Mouse (Mus musculus) kidney, adult 11 months (tissue): ENCODE data around the gene Abi3.
A peak's percentile ranks its signal among the peaks of the same experiment; 100 is the strongest.

Experiments
- DNase-seq: peaks from one replicate; pipeline ENCODE4 v3.0.0; 2022

Abi3 gene

DNA sequence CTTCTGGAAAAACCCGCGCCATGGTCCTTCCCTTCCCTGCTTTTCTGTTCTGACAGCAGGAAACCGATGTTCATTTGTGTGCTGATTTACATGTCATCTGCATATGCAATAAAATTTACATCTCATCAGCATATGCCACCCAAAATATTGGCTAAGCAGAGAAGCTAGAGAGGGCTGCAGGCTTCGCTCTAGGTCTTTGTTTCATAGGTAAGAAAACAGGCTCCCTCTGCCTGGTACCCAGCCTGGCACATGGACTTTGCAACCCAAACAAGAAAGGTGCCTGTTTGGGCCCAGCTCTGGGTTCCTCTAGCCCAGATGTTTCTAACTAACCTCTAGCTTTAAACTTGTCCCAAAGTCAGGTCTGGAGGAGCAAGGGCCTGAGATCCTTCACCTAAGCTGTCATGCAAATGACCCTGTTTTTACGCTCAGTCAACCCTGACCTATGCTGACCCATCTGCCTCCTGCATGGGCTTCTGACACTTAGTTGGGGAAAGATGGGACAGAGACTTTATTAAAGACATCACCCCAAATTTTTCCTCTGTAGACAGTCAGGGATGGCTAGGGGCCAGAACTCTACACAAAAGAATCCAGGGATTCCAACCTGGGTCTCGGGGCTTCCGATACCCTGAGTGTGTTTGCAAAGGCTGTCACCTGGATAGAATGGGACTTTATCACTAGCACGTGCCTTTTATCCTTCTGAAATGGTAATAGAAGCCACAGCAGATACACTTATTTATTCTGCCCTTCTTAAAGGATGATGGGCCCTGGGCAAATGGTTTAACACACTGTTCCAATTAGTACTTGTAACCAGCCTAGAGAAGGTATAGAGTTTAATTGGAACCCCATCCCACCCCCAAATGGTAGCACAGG, 3.0 kb downstream of the Abi3 start:
- no peak for DNase-seq

DNA sequence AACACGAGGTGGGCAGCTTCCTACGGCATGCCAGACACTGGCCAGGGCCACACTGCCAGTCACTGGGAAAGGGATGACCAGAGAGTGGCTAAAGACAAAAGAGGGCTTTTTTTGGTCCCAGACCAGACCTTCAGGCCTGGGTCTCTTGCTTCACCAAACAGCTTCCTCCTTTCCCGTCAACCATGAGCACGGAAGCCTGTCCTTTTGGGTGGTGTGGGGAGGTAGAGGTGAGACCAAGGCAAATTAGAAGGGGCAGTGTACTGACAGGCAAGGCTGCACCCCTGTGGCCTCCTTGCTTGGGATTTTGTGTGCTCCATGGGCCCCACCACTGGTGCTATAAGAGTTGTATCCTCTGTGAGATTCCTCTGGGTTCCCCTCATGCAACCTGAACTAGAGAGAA, 3.7 kb downstream of the Abi3 start:
- no peak for DNase-seq

DNA sequence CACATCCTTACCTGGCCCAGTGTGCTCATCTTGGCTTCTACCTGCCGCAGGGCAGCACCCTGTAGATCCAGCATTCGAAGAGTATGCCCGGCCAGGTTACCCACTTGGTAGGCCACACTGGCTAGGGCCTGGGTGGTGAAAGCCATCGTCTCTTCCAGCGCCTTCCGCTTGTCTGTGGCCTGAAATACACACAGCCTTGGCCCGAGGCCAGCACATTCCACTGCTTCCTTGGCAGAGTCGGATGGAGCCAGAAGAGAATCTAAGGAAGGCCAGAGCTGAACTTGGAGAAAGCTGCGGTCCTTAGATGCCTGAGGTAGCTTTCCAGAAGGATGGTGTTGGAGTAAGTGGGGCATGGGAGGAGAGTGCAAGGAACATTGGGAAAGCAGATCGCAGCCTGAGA, 5.2 kb downstream of the Abi3 start, which contains the start of gene Gngt2:
TSS of gene Gngt2 (plus strand) at position 158 of the 400 bp plus-strand sequence.
- peak; percentile 87 for DNase-seq

DNA sequence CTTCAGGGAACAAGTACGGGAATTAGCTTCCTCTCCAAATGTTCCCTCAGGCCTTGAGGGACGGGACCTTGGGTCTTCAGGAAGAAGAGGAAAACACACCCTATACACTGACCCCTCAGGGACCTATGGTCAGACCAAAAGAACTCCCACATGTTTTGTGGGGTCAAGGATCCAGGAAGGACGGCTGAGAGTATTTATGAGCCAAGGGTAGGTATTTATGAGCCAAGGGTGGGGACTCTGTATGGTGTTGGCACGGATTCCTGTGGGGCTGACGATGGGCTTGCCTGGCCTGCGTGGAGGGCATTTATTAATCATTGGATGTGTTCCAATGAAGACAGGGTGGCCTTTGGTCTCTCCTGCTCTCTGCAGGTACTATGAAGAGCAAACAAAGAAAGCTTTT, 5.8 kb downstream of the Abi3 start:
- DNase-seq, result no peak

DNA sequence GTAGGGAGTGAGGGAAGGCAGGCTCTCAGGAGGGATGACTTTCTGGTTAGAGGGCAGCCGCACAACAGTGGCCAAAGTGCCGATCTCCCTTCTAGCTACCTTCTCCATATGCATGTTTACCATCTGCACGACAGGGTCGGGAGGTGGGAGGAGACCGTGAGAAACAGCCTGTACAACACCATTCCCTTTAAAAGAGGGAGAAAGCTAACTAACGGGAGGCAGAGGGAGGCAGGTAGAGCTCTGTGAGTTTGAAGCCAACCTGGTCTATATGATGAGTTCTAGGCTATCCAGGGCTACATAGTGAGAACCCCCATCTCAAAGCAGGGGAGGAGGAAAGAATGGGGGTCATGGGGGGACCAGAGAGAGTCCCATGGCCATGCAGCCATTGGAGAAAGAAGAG, 6.4 kb downstream of the Abi3 start:
- DNase-seq, result no peak

DNA sequence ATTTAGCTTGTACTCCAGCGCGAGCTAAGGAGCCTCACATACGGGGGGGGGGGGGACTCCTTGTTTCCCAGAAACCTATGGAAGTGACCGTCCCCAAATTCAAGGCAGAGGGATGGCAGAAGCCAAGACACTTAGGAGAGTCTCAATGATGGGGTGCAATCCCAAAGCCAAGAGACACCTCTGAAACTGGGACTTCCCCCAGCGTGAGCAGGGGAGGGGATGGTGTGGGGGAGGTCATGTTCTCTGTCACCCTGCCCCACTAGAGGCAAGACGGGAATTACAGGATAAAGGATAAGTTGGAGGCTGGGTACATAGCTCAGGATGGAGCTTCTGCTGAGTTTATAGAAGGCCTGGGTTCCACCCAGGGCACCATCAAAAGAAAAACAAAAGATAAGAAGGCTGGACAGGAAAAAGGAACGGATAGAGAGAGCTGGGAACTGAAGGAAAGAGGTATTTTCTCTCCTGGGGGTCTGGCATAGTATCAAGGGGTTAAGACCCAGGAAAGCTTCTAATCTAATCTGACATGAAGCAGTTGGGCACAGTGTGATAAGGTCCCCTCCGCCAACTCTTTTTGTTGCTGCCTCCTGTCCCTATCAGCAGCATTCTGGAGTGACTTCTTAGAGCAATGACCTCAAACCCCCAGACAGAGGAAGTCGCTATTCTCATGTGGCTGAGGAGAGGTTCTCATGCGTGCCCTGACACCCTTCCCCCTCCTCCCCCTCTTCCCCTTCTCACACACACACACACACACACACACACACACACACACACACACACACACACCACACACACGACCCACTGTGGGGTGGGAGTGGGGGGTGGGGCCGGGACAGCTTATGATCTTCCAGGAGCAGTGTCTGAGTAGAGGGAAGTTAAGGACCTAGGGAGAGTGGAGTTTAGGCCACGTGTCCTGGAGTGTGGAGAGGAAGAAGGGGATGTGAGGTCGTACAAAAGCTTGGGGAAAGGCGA, 7.2 kb downstream of the Abi3 start:
- no peak for DNase-seq

DNA sequence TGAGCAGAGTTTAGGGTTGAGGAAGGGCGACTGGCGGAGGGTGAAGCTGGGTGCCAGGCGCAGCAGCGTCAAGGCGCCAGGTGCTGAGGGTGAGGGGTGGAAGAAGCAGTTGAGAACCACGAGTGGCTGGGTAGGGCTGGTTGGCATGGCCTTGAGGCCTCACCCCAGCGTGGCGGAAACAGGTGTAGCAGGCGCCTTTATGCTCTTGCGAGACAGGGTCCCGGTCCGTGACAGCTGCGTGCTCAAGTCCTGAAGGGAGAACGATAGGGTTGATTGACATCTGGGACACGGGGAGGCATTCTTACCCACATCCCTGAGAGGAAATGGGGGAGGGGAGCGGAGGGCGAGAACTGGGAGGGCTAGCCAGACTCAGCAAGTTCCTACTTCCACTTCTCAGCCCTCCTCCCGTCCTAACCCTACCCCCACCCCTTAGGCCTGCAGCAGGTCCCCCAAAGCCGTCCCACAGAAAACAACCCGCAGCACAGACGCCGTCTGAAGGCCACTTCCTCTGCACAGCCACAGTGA, 8.1 kb downstream of the Abi3 start:
- peak; percentile 45 for DNase-seq

DNA sequence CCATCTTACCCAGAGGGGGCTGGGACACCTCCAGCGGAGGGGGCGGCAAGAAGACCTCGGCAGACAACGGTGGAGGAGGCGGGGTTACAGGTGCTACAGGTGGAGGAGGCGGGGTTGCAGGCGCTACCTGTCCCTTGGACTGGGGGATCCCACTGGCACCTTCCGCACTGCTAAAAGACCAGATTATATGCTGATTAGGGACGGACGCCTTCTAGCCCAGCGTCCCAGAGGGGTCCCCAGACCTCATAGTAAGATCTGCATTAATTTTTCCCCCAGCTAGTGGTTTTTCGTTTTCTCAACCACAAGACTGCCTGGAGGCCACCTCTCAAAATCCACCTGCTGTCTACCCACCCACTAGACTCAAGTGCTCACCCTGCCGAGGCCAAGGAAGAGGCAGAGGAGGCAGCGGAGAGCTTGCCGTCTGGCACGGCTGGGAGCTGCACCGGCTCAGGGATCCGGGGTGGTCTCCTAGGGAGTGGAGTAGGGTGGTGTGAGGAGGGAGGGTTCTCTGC, 8.6 kb downstream of the Abi3 start:
- DNase-seq, result no peak

DNA sequence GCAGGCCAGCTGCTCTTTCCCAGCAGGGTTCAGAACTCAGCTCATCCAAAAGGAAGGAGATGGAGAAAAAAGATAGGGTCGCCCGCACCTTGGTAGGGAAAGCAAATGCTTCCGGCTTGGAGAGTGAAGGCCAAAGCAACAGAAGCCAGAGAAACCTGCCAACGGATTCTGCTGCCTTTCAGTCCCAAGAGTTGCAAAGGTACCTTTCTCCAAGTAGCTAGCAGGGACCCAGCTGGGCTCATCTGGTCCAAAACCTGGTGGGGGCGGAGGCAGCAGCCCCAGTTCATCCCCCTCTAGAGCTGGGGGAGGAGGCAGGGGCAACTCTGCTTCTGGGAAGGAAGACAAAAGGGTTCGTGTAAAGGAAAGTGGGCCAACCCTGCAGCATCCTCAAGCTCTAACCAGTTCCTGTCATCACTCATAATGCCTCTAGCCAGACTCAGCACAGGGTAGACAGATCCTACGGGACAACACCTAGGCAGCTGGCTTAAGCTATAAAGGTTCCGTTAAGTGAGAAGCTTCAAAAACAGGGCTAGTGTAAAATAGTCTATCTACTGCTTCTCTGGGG, 9.2 kb downstream of the Abi3 start:
- DNase-seq, result no peak

DNA sequence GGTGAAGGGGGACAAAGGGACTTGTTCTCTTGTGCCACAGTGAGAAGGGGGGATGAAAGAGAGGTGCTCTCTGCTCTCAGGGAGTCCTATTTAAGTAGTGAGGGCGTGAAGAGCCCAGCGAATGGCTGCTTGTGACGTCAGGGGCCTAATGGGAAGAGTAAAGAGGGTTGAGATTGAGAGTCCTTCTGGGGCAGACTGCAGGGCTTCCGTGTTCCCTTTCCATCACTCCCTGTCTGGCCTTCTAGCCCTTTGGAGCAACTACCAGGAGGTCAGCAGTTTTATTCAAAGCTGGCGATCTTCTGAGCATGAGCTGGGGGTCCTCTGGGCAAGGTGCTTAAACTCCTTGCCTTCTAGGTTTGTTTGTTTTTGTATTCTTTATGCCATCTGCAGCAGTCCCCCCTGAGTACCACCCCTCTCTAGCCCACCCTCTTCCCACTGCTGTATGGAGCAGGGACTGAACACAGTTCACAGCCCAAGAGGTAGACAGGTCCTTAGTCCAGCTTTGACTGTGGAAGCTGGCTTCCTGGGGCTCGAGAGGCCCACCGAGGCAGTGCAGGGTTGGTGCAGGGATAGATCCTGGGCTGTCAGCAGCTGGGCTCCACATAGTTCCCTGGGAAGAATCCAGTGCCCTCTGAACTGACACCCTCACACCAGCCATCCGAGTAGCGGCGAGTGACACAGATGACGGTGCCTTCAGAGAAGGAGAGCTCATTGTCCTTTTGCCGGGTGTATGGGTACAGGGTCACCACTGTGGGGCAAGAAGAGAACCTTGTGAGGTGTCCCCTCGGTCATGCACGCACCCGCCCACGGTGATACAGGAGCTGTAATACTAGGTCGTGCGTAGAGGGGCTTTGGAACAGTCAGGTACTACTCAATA, 9.9 kb downstream of the Abi3 start:
- no peak for DNase-seq

DNA sequence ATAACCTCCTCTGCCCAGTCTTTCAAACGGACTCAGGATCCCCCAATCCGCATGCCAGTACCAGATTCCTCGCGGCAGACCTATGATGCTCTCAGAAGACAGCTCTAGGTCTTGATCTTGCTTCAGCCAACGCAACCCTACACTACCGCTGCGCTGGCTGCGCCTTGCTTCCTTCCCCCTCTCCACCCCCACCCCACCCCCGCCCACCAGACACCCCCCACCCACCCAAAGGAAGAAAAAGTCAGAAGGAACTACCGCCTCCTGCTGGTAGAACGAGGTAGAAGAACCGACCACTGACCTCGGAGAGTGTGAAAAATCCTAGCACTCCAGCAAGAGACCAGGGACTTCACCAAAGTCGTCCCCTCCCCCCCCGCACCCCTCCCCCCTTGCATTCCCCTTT, 10.6 kb downstream of the Abi3 start:
- no peak for DNase-seq

DNA sequence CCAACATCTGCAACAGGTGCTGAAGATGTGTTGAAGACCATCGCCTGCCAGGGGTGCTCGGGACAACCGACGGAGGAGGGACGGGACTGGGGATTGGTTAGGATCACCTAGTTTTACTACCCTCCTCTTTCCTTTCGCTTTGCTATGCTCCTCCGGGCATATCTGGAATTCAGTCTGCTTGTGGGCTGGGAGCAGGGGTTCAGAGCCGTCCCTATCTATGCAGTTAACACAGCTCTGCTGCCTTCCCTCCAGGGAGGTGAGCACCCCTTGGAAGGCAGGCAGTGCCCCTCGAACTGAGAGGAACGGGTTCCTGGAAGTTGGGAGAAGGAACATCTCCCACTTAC, 11.0 kb downstream of the Abi3 start:
- no peak for DNase-seq

DNA sequence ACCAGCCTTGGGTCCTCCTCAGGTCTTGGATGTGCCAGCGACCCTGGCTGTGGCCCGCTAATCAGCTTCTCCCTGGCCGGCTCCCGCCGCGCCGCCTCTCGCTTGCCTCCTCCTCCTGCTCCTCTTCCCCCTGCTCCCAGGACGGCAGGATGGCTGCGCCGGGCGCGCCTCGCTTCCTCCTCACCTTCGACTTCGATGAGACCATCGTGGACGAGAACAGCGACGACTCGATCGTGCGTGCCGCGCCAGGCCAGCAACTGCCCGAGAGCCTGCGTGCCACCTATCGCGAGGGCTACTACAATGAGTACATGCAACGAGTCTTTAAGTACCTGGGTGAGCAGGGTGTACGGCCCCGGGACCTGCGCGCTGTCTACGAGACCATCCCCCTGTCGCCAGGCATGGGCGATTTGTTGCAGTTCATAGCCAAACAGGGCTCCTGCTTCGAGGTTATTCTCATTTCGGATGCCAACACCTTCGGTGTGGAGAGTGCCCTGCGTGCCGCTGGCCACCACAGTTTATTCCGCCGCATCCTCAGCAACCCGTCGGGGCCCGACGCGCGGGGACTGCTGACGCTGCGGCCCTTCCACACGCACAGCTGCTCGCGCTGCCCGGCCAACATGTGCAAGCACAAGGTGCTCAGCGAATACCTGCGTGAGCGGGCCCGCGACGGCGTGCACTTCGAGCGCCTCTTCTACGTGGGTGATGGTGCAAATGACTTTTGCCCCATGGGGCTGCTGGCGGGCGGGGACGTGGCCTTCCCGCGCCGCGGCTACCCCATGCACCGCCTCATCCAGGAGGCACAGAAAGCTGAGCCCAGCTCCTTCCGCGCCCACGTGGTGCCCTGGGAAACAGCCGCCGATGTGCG, 11.6 kb downstream of the Abi3 start:
- no peak for DNase-seq

DNA sequence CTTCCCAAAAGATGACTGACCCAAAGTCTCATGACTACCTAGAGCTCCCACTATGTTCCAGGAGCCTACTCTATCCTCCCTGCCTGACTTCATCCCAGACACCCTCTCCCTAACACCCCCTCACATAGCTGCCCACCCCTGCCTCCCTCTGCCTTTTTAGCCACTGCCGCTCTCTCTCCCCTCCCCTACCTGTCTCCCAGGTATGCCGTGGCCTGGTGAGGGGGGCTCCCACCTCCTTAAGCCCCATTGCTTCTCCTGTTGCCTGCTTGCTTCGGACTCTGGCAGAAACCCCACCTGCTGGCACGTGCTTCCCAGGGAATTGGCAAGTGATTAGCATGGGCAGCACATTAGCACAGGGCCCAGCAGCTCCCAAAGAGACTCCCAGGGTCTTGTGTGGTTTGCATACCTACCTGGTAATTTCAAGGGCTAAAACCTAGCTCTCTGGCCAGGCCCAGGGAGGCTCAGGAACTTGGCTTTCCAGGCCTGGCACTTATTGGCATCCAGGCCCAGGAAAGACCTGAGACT, 12.7 kb downstream of the Abi3 start:
- DNase-seq, result no peak

DNA sequence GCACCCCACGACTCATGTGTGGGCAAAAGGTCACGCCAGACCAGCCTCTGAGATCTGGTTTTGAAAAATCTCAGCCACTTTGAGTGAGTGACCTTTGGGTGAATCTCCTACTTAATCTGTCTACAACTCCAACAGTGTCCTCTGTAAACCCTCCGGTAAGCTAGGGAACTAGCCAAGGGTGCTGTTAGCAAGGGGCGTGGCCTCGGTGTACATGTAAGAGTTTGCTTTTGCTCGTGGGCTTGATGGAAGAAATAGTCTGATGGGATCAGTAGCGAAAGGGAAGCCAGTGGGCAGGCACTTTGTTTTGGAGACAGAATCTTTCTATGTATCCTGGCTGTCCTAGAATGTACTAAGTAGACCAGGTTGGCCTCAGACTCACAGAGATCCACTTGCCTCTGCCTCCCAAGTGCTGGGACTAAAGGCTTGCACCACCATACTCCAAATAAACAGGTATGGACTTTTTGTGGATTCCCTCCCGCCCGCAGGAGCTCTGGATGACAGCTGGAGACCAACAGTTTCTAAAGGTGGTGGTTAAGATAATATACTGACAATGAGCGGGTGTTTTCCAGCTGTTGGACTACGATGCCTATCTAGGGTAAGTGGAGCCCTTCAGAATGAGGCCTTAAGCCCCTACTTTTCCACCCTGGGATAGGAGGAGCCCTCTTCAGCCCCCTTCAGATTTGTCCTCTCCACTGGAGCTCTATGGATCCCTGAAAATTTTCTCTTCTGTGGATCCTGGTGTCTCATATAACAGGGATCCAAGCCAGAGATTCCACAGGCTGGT, 13.9 kb downstream of the Abi3 start:
- no peak for DNase-seq

DNA sequence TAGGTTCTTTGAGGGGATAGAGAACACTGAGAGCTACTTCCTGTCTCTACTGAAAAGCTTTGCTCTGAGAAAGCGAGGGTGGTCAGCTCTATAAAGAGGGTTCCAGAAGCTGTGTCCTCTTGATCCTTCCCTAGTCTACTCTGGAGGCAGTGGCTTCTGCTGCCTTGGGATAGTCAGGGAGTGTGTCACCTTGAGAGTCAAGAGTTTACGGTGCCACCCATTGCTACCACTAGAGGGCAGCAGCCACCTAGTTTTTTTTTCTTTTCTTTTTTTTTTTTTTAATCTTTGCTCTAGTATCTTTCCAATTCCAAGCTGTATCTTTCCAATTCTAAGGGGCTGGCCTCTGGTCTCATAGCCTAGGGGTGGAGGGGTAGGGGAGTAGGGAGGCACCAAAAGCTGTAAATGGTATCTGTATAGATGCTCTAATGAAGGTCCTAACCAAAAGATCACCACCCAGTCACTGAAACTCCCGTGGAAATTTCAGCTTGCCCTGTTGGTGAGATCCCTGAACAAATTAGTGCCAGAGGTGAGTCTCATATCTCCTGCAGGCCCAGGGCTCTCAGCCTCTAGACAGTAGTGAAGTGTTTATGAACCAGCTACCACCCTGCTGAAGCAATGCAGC, 14.7 kb downstream of the Abi3 start:
- DNase-seq, result no peak

DNA sequence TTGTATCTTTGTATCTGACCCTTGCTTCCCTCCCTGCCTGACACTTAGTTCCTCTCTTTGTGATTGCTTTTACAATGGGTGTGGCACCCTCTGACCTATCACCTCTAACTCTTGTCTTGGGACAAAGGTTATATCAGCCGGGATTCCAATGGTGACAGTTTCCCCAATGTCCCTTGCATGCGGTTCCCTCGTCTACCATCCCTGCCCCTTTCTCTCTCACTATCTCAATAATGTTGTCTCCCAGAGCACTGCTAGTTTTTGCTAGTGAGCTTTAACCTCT, 15.2 kb downstream of the Abi3 start:
- no peak for DNase-seq

DNA sequence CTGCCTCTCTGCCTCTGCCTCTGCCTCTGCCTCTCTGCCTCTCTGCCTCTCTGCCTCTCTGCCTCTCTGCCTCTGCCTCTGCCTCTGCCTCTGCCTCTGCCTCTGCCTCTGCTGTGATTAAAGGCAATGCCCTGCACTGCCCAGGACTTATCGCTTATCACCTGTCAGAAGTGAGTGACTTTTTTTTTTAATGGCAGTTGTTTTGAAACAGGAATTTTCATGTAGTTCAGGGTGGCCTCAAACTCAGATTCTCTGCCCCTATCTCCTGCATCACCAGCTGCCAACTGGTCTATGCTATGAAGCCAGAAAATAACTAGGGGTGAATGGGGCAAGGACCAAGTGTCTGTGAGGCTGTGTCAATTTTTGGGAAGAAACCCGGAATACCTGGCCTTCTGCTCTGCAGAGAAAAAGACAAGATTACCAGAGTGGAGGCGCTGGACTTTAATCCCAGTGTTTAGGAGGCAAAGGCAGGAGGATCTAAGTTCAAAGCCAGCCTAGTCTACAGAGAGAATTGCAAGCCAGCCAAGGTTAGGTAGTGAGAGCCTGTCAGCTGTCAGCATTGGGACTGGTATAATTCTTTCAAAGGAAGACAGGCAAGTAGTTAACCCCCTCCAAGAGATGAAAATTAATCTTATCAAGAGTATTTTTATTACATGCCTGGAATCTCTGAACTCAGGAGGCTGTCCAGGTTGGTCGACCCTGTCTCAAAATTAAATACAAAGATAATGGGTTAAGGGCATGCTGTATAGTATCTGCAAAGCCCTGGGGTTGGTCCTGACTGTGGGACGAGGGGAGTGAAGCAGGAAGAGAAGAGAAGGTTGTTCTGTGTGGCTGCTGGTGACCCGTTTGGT, 15.7 kb downstream of the Abi3 start:
- DNase-seq, result no peak

DNA sequence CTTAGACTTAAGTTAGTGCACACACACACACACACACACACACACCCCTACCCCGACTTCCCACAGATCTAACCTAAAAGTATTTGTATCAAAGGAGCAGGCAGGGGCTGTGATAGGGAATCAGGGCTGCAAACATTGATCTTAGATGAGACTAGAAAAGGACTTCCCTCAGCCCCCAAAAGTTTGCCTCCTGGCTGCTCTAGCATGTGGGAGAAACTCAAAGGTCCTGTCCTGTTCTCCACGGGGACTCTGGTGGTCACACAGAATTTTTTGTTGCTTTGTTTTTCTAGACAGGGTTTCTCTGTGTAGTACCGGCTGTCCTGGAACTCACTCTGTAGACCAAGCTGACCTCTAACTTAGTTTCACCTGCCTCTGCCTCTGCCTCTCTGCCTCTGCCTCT, 16.7 kb downstream of the Abi3 start:
- no peak for DNase-seq
